ENCODE assay signal across 7 mouse cellular contexts in the genomic region with DNA sequence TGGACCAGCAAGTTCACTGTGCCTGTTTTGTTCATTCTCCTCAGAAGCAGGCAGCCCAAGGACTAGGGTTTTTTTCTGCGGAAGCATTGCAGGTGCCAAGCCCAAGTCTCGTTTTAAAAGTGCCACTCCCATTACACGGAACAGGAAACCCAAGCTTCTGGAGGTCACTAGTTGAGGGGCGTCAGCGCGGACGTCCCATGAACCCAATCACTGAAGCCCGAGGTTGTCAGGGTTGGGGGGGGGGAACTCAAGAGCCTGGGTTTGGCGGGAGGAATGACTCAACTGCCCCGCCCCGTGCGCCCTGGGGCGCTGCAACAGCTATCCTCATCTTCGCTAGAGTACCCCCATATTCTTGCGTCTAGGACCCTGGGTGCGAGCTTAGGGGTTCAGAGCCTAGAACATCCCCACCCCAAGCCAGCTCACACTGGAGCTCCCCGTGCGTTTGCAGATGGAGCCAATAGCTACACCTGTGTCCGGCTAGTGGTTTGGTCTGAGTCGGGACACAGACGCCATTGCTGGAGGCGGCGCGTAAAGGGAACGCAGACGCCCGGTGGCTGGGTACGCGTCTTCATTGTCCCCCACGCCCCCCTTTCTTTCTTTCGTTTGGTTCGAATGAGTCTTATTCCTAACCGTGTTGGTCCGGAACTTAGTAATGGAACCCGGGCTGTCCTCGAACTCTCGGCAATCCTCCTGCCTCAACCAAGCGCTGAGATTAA. TPM values are rescaled to one million over a fixed set of nuclear protein-coding genes. Genes with fewer than 3 reads are reported as not detected.
DNase-seq lines count a peak whose midpoint lies in the region; ATAC-seq and TF ChIP-seq lines count a peak whose summit lies in the region.

No protein-coding gene starts in this region.

- peak; percentile 31; the same call in 1 of the 2 replicates for TF ChIP-seq POLR2A in cerebellum, adult 2 months (IDR thresholded peaks at IDR 0.05; ENCODE audit: borderline replicate concordance, insufficient read depth, low read length)

- H3K4me1 ChIP-seq in cerebellum, adult 2 months (ENCODE audit: control insufficient read depth, insufficient read depth, low read length) = no peaks in the 10 kb centered on the region
- no peaks in the 10 kb centered on the region for H3K4me1 ChIP-seq in forebrain, postnatal 0 days (ENCODE audit: insufficient read depth)
- peaks cover 10% of the 10 kb centered on the region for H3K4me1 ChIP-seq in hindbrain, embryonic 13.5 days (replicated peaks)
- H3K4me1 ChIP-seq in limb, embryonic 10.5 days = peaks cover 27% of the 10 kb centered on the region
- H3K4me1 ChIP-seq in midbrain, embryonic 10.5 days = peaks cover 32% of the 10 kb centered on the region

- H3K4me3 ChIP-seq in cerebellum, adult 2 months (replicated peaks; ENCODE audit: insufficient read depth, low read depth, low read length) = peak overlapping the region; percentile 75
- H3K4me3 ChIP-seq in forebrain, postnatal 0 days (ENCODE audit: low read depth, low read length) = peak overlapping the region; percentile 49
- H3K4me3 ChIP-seq in hindbrain, embryonic 13.5 days = peak overlapping the region; percentile 58
- peak overlapping the region; percentile 75 for H3K4me3 ChIP-seq in limb, embryonic 10.5 days
- H3K4me3 ChIP-seq in midbrain, embryonic 10.5 days = peak overlapping the region; percentile 72

- no peaks in the 10 kb centered on the region for H3K36me3 ChIP-seq in forebrain, postnatal 0 days (ENCODE audit: insufficient read depth)
- no peaks in the 10 kb centered on the region for H3K36me3 ChIP-seq in hindbrain, embryonic 13.5 days
- no peaks in the 10 kb centered on the region for H3K36me3 ChIP-seq in limb, embryonic 10.5 days
- H3K36me3 ChIP-seq in midbrain, embryonic 10.5 days = no peaks in the 10 kb centered on the region

- 1% methylated on average over 38 of the region's 38 CpGs for WGBS in cerebellum, adult 2 months
- WGBS in forebrain, postnatal 0 days = 1% methylated on average over 38 of the region's 38 CpGs
- under 1% methylated on average over 38 of the region's 38 CpGs for WGBS in hindbrain, embryonic 13.5 days
- whole genome bisulfite sequencing in limb, embryonic 10.5 days = under 1% methylated on average over 38 of the region's 38 CpGs
- under 1% methylated on average over 38 of the region's 38 CpGs for WGBS in midbrain, embryonic 10.5 days

- peak overlapping the region; percentile 79 for H3K4me2 ChIP-seq in forebrain, postnatal 0 days (ENCODE audit: low read depth)
- peak overlapping the region; percentile 82 for H3K4me2 ChIP-seq in hindbrain, embryonic 13.5 days

- no peak for TF ChIP-seq CTCF in cerebellum, adult 2 months (IDR thresholded peaks at IDR 0.05; ENCODE audit: borderline replicate concordance, insufficient read depth, low read depth, low read length)
- TF ChIP-seq CTCF in forebrain, postnatal 0 days (IDR thresholded peaks at IDR 0.05; ENCODE audit: low read depth) = no peak

- H3K27me3 ChIP-seq in cerebellum, adult 2 months (ENCODE audit: control insufficient read depth, insufficient read depth, low read length) = no peaks in the 10 kb centered on the region
- no peaks in the 10 kb centered on the region for H3K27me3 ChIP-seq in forebrain, postnatal 0 days (ENCODE audit: insufficient read depth, low read length)
- peaks cover 14% of the 10 kb centered on the region for H3K27me3 ChIP-seq in hindbrain, embryonic 13.5 days
- H3K27me3 ChIP-seq in limb, embryonic 10.5 days (ENCODE audit: low read depth, poor library complexity, severe bottlenecking) = 0 out of 2 replicates have a peak, but pooled peaks cover 5% of the 10 kb centered on the region
- peaks cover 49% of the 10 kb centered on the region for H3K27me3 ChIP-seq in midbrain, embryonic 10.5 days (ENCODE audit: low read depth, poor library complexity, severe bottlenecking)

- peak; percentile 51 for DNase-seq in T-cell, adult 2 months (ENCODE audit: low spot score)
- DNase-seq in cerebellum, adult 2 months = peak; percentile 48 to 53
- DNase-seq in forebrain, postnatal 0 days = peak; percentile 73
- DNase-seq in limb, embryonic 10.5 days (ENCODE audit: low spot score) = peak; percentile 71
- DNase-seq in midbrain, embryonic 10.5 days (ENCODE audit: low spot score) = peak; percentile 56
- DNase-seq in spleen, adult 12 weeks (ENCODE audit: low spot score) = peak; percentile 69

- ATAC-seq in forebrain, postnatal 0 days = peak; percentile 50
- ATAC-seq in hindbrain, embryonic 13.5 days (ENCODE audit: low FRiP score) = peak; percentile 63

- peak overlapping the region; percentile 59 for H3K27ac ChIP-seq in cerebellum, adult 2 months (ENCODE audit: insufficient read depth, low read length)
- peak overlapping the region; percentile 76 for H3K27ac ChIP-seq in forebrain, postnatal 0 days (ENCODE audit: low read depth, low read length)
- H3K27ac ChIP-seq in hindbrain, embryonic 13.5 days = peak overlapping the region; percentile 90
- peak overlapping the region; percentile 93 for H3K27ac ChIP-seq in limb, embryonic 10.5 days
- peak overlapping the region; percentile 89 for H3K27ac ChIP-seq in midbrain, embryonic 10.5 days (replicated peaks)

- H3K9me3 ChIP-seq in forebrain, postnatal 0 days (ENCODE audit: low read length) = no peaks in the 10 kb centered on the region
- no peaks in the 10 kb centered on the region for H3K9me3 ChIP-seq in hindbrain, embryonic 13.5 days
- no peaks in the 10 kb centered on the region for H3K9me3 ChIP-seq in limb, embryonic 10.5 days (replicated peaks)
- H3K9me3 ChIP-seq in midbrain, embryonic 10.5 days (replicated peaks) = no peaks in the 10 kb centered on the region

- peak overlapping the region; percentile 61 for H3K9ac ChIP-seq in forebrain, postnatal 0 days
- H3K9ac ChIP-seq in hindbrain, embryonic 13.5 days = peak overlapping the region; percentile 81

RNA-seq across cellular contexts. Expression of a gene that starts 56.1 kb away (rescaled TPM):
- polyA plus RNA-seq in cerebellum, adult 2 months (2012; rRNA removed) = 211 and 222 TPM in 2 replicates
- total RNA-seq in forebrain, postnatal 0 days (2014; rRNA removed) = 193 and 223 TPM in 2 replicates
- polyA plus RNA-seq in forebrain, postnatal 0 days (2015; fragmentation: Nextera tagmentation; extraction: Ambion mirVana) = 446 and 469 TPM in 2 replicates
- 482 and 500 TPM in 2 replicates for polyA plus RNA-seq in hindbrain, embryonic 13.5 days (2015; fragmentation: Nextera tagmentation; extraction: Ambion mirVana)
- 590 and 611 TPM in 2 replicates for polyA plus RNA-seq in limb, embryonic 10.5 days (2016; fragmentation: Nextera tagmentation; extraction: Ambion mirVana)
- polyA plus RNA-seq in midbrain, embryonic 10.5 days (2016; fragmentation: Nextera tagmentation; extraction: Ambion mirVana) = 631 and 635 TPM in 2 replicates

Comparison
In these comparisons a context has a peak if more than half of its experiments do, and no peak if none do; other contexts are left out.
1. Peak in every context shown above with its lines: DNase-seq, ATAC-seq, H3K4me3 ChIP-seq and H3K27ac ChIP-seq.